Mouse (Mus musculus) liver, postnatal 0 days (tissue): Measurements from ENCODE around the gene Impg1. TPM values are rescaled to one million over a fixed set of nuclear protein-coding genes. Genes with fewer than 3 reads are reported as not detected.

Source experiments
- ATAC-seq: fragments of 200-750 bp; cut with Nextera tagmentation; 2 replicates; pipeline ENCODE4 v1.8.0; 2017; ENCODE audit warnings: mild to moderate bottlenecking, moderate library complexity
- DNase-seq: peaks from one replicate; pipeline ENCODE4 v3.0.0-alpha.2; 2016
- H3K27ac ChIP-seq: fragments of 300-500 bp; sonication (generic); 2 replicates; pipeline ENCODE4 v1.5.1; 2014; ENCODE audit warnings: antibody characterized with exemption, moderate library complexity, mild to moderate bottlenecking, low read depth
- H3K27me3 ChIP-seq: fragments of 300-500 bp; sonication (generic); 2 replicates; pipeline ENCODE4 v1.6.1; 2014; ENCODE audit warnings: low read length, control low read depth, mixed read lengths; ENCODE audit not compliant: insufficient read depth
- H3K36me3 ChIP-seq: fragments of 300-500 bp; sonication (generic); replicated peaks from 2 replicates; pipeline ENCODE4 v1.6.1; 2014; ENCODE audit warnings: mild to moderate bottlenecking, control low read depth, low read length, moderate library complexity, mixed read lengths; ENCODE audit not compliant: insufficient read depth
- H3K4me1 ChIP-seq: fragments of 300-500 bp; sonication (generic); 2 replicates; pipeline ENCODE4 v1.6.1; 2014; ENCODE audit warnings: antibody characterized with exemption, mild to moderate bottlenecking, control low read depth; ENCODE audit not compliant: insufficient read depth
- H3K4me2 ChIP-seq: fragments of 300-500 bp; sonication (generic); 2 replicates; pipeline ENCODE4 v1.6.1; 2014; ENCODE audit warnings: low read depth, mild to moderate bottlenecking, low read length, moderate library complexity, mixed read lengths
- H3K4me3 ChIP-seq: fragments of 300-500 bp; sonication (generic); 2 replicates; pipeline ENCODE4 v1.5.1; 2014; ENCODE audit warnings: low read depth, low read length
- H3K9ac ChIP-seq: fragments of 300-500 bp; sonication (generic); replicated peaks from 2 replicates; pipeline ENCODE4 v1.6.1; 2014; ENCODE audit warnings: mild to moderate bottlenecking, moderate library complexity
- H3K9me3 ChIP-seq: fragments of 300-500 bp; sonication (generic); 2 replicates; pipeline ENCODE4 v1.6.1; 2016; ENCODE audit warnings: mild to moderate bottlenecking, control low read depth, low read length, mixed read lengths
- CTCF ChIP-seq: sonication (generic); IDR thresholded peaks from 2 replicates; pipeline ENCODE4 v1.5.1; 2016; ENCODE audit warnings: antibody characterized with exemption, low read depth
- EP300 ChIP-seq: IDR thresholded peaks from 2 replicates; pipeline ENCODE4 v1.6.1; 2016; ENCODE audit warnings: antibody characterized with exemption, low read depth, mild to moderate bottlenecking
- WGBS: fragments of 180-500 bp; shearing (Covaris S2); extraction: QIAGEN DNeasy Blood & Tissue Kit; methylation state at CpG from one replicate; pipeline ENCODE4 v1.1.7; 2014; ENCODE audit not compliant: insufficient replicate concordance; 5-methylcytosine and 5-hydroxymethylcytosine counted together
- polyA plus RNA-seq: library from polyadenylated mRNA; unstranded; fragments of >200 nt; fragmentation: Nextera tagmentation; extraction: Ambion mirVana; gene quantifications from 2 replicates; pipeline ENCODE4 v1.2.1, GENCODE M21; 2015

Impg1 gene
- polyA plus RNA-seq, 1 experiment from 2014 or later = not detected

GRCm38 (mm10) chr9:80441096-80441710 lies 24.1 kb downstream of the Impg1 start:
- WGBS = 35% methylated on average over 5 of the region's 5 CpGs
- Histone ChIP-seq H3K36me3 (no peaks in the 10 kb centered on the region), H3K27me3 (no peaks in the 10 kb centered on the region), H3K9me3 (no peaks in the 10 kb centered on the region), H3K4me2 (no peak overlapping the region), H3K4me3 (no peak overlapping the region), H3K4me1 (no peaks in the 10 kb centered on the region), H3K9ac (no peak overlapping the region), H3K27ac (no peak overlapping the region)
- DNase-seq (no peak), ATAC-seq (no peak)
- TF ChIP-seq CTCF (no peak), EP300 (no peak)

- no peaks in the 10 kb centered on the region for H3K9me3 ChIP-seq
- no peak for ATAC-seq
Measured at GRCm38 (mm10) chr9:80391404-80391803, 73.9 kb downstream of the Impg1 start.

DNA sequence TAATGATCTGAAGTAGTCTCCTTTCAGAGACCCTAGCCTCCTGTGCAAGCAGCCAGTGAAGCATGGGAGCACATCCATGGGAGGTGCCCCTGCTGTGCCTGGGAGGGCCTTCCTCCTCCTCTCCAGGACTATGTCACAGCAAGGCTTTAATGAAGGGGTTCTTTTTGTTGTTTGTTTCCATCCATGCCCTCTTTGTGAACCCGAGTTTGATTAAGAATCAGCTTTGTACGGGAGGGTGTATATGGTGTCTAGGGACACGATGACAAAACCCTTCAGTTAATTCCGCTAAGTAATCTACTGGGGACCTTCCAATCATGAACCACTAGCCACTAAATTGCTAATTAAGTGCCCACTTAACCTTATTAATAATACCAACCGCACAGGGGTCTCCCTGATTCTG lies 74.3 kb downstream of the Impg1 start:
- Histone ChIP-seq H3K4me2 (no peak overlapping the region), H3K9me3 (no peaks in the 10 kb centered on the region), H3K36me3 (no peaks in the 10 kb centered on the region), H3K4me1 (no peaks in the 10 kb centered on the region), H3K27me3 (no peaks in the 10 kb centered on the region), H3K27ac (no peak overlapping the region), H3K9ac (no peak overlapping the region), H3K4me3 (no peak overlapping the region)
- 76% methylated on average over 5 of the region's 5 CpGs for WGBS
- no peak for ATAC-seq
- TF ChIP-seq EP300 (no peak), CTCF (no peak)
- DNase-seq = no peak

More at GRCm38 (mm10) chr9:80391404-80391803, 73.9 kb downstream of the Impg1 start:
- no peak for TF ChIP-seq EP300
- TF ChIP-seq CTCF = no peak
- Histone ChIP-seq H3K4me1 (no peaks in the 10 kb centered on the region), H3K4me2 (no peak overlapping the region), H3K27ac (no peak overlapping the region), H3K9ac (no peak overlapping the region), H3K4me3 (no peak overlapping the region), H3K27me3 (no peaks in the 10 kb centered on the region), H3K36me3 (no peaks in the 10 kb centered on the region)
- 85% methylated on average over 3 of the region's 3 CpGs for WGBS
- DNase-seq = no peak

DNA sequence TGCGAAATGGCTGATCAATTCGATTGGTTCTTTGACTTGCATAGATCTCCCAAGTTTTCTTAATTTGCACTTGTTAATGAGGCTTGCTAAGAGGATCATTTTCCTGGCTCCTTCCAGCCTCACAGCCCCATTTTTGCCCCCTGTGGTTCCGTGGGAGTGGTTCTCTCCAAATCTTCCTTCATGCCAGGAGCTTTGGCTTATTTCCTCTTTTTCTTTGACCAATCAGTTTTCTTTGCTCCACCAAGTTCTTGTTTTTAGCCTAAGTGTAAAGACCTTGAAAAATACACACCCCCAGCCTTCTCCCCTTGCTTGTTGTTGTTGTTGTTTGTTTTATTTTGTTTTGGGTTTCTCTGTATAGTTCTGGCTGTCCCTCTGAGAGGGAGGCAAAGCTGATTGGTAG lies 77.4 kb downstream of the Impg1 start:
- Histone ChIP-seq H3K27me3 (no peaks in the 10 kb centered on the region), H3K9me3 (no peaks in the 10 kb centered on the region), H3K4me3 (no peak overlapping the region), H3K36me3 (no peaks in the 10 kb centered on the region), H3K4me2 (no peak overlapping the region), H3K27ac (no peak overlapping the region), H3K4me1 (no peaks in the 10 kb centered on the region), H3K9ac (no peak overlapping the region)
- ATAC-seq (no peak), DNase-seq (no peak)
- TF ChIP-seq EP300 (no peak), CTCF (no peak)
- WGBS = 67% methylated on average over 3 of the region's 3 CpGs

DNA sequence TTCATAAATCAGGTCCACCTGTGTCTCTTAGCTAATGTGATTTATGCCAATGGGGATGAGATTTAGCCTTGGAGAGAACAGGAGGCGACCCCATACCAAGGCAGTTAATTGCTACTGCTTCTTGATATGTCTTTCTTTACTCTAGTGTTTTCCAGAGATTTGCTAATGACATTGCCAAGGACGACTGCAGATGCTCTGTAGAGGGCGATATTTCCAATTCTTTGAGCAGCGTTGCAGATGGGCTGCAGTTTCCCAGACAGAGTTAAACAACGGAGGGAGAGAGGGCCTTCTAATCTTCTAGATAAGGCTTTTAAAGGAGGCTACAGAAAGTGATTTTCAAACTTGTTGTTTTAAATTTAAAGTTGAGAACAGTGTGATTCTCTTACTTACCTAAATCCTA lies 78.8 kb downstream of the Impg1 start:
- Histone ChIP-seq H3K9me3 (no peaks in the 10 kb centered on the region), H3K36me3 (no peaks in the 10 kb centered on the region), H3K4me2 (no peak overlapping the region), H3K9ac (no peak overlapping the region), H3K4me3 (no peak overlapping the region), H3K27me3 (no peaks in the 10 kb centered on the region), H3K4me1 (no peaks in the 10 kb centered on the region), H3K27ac (no peak overlapping the region)
- DNase-seq (no peak), ATAC-seq (no peak)
- 35% methylated on average over 5 of the region's 5 CpGs for WGBS
- 0 out of 2 replicates have a peak, but pooled peaks have one; percentile 21 for TF ChIP-seq CTCF
- TF ChIP-seq EP300 = no peak

GRCm38 (mm10) chr9:80386000-80386399 lies 79.3 kb downstream of the Impg1 start:
- 41% methylated on average over 7 of the region's 7 CpGs for whole genome bisulfite sequencing
- no peaks in the 10 kb centered on the region for H3K9me3 ChIP-seq
- TF ChIP-seq CTCF = peak; percentile 79
- TF ChIP-seq EP300 = no peak
- no peak overlapping the region for H3K27ac ChIP-seq
- no peak overlapping the region for H3K9ac ChIP-seq
- no peak overlapping the region for H3K4me2 ChIP-seq
- H3K36me3 ChIP-seq = no peaks in the 10 kb centered on the region
- H3K4me3 ChIP-seq = no peak overlapping the region
- ATAC-seq = no peak
- peak; percentile 20 for DNase-seq
- no peaks in the 10 kb centered on the region for H3K4me1 ChIP-seq
- no peaks in the 10 kb centered on the region for H3K27me3 ChIP-seq
